Mouse (Mus musculus) heart, postnatal 10 days (tissue): Measurements from ENCODE around the gene Ttll11. TPM values are rescaled to one million over a fixed set of nuclear protein-coding genes. Genes with fewer than 3 reads are reported as not detected.

Experiments used
- DNase-seq, 2 experiments: peaks; one replicate each; pipeline ENCODE4 v3.0.0; 2021
- intact Hi-C: fragments of 180-260 bp; cut with DNase I; formaldehyde crosslinking; loops from one replicate; pipeline ENCODE4 v1.15.1; 2025
- total RNA-seq, 2 experiments: library from RNA; stranded (reverse); gene quantifications; 2 replicates each; pipeline ENCODE4 v1.2.3; 2021

Ttll11 gene
- total RNA-seq, 2 experiments from 2014 or later, result 1.8 to 2.5 TPM

DNA sequence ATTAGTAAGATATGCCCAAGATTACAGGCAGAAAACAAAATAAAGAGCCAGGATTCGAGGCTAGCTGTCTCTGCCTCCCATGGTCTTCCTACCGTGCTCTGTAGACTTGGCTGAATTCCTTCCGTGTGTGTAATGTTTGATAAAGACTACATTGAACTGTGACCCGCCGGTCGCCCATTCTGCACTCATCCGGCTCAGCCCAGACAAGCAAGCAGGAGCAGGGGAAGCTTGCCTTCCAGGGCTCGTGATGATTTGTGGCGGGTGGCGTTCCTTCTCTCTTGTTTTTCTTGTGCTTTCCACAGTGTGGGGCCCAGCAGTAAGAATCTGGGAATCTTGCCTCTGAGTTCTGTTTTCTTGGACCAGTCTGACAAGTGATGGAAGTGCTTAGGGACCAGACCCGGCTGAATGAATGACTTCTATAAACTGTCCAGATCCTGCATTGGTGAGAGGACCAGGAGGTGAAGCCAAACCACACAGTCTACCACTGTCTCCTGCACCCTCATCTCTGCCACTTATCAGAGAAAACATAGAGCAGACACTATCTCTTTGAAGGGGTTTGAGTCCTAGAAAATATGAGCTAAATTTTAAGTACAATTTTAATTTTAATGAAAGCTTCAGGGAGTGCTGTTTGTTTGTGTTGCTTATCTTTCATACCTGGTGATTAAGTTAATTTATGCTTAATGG is 146.8 kb downstream of the Ttll11 start:
- intact Hi-C loops, result no loop called here
- peak; percentile 37 to 41 for DNase-seq

DNA sequence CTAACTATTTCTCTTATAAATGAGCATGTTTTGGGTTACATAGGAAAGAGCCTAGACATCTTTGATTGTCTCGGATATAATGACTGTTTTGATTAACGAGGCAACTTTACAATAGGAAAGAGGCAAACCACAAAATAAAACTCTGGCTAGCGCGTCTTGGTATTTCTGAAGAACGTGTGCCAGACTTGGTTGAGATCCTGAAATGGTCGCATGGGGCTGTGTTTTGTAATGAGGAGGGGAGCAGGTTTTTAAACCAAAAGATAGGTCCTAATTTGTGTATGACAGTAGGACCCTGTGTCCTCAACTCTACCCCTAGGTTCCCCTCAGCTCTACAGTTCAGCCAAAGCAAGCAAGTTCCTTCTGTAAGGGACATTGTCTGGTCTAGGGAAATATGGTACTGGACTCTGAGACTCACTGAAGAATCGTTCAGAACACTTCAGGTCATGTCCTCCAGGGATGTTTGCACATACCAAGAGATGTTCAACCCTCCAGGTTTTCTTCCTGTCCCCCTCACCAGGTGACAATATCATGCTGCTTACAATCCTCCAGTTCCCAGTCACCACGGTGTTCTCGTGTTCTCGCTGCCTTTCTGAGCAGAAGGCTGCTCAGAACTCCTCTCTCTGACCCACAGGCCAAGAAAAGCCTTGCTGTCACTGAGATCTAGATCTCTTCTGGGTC is 147.7 kb downstream of the Ttll11 start:
- intact Hi-C loops, result no loop called here
- DNase-seq, result no peak

DNA sequence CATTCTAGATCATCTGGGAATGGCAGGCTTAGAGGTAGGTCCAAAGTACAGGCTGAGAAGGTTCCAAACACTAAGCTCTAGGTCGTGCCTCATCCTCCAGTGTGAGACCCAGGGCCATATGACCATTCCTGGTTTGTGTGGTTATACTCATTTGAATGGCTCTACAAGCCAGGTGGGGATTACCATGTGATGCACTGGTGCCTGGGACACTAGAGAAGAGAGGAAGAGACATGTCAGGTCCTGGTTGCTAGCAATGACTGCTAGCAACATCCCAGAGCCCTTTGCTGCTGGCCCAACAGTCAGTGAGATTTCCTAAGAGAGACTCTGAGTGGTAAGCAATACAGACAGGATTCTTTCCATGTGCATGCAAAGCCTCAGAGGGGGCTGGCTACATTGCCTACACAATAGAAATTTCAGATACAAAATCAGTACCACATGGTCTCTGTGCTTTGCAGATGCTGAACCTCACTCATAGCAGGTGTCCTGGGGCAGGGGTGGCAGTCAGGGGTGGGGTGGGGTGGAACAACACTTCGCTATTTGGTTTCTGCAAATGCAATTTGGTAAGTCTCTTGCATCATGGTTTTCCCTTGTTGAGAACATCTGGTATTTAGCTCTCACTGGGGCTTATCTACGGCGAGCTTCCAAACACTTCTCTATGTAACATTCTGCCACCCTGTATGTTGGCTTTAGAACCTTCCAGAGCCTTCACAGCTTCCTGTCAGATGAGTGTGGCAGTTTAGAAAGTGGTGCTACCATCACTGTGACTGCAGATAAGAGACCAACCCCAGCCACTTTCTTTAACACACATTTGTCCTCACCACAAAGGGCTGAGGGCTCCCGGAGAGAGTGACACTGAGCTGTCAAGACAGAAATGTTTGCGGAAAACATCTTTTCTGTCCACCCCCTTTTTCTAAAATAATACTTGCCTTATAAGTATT is 148.5 kb downstream of the Ttll11 start:
- intact Hi-C loops, result no loop called here

DNA sequence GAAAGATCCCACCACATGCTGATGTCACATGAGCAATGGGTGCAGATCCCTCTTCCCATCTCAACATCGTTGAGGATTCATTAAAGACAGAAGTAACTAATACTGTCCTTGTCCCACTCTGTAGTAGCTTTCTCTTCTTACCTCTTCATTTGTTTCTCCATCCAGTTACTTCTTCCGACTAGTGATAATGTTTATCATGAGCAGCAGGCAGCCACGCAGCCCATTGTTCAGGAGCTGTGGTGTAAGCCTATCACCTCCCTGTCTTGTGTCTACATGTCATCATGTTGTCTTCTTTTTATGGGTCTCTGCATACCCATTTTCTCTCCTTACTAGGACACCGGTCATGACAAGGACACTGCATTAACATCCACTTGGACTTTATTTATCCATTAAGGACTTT is 150.6 kb downstream of the Ttll11 start:
- DNase-seq, result no peak
- intact Hi-C loops, result no loop called here

More for the DNA sequence above, 148.5 kb downstream of the Ttll11 start:
- DNase-seq, result no peak

DNA sequence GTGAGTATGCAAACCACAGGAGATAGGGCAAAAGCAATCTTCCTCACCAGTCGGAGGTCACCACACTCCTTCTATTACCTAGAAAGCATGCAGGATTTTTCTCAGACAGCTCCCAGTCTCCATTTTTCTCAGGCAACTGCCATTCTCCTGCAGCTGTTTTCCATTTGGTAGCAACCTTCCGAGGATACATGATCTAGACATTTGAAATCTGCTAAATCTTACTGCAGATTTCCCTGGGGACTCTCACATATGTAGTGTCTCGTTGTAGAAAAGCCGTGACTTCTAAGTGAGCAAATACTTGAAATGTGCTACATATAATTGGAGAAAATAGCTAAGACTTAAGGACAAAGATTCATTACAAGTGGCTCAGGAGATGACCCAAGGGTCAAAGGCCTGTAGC is 151.8 kb downstream of the Ttll11 start:
- no peak for DNase-seq
- intact Hi-C loops, result no loop called here

DNA sequence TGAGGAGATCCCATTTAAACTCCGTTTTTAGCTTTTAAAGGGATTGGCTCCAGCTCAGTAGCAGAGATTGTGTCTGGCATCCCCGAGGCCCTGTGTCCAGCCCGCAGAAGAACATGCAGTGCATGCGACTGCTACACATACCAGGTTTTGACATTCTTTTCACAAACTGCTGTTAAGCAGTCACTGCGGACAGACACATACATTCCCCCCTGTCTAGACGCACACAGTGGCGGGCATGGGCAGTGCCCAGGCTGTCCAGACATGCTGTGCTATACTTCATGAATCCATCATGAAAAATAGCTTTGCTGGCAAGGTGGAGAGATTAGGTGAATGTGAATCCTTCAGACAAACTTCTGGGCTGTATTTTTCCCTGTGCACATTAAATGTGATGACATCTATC is 154.6 kb downstream of the Ttll11 start:
- no peak for DNase-seq
- intact Hi-C loops, result no loop called here

DNA sequence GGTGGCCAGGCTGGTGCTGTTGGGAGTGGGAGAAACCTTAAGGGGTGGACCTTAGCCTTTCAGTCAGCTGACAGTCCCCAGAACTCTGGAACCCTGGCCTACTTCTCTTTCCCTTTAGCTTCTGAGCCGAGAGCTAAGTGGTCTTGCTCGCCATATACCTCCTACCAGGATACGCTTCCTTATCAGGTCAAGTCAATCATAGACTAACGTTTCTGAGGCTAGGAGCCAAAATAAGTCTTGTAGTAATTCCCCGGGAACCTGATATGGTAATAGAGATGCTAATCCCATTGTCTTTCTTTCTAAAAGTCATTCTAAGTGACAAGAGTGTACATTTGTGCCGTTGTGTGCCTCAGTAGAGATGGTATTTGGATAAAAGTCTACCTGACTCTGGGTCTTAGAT is 156.1 kb downstream of the Ttll11 start:
- DNase-seq, result no peak
- intact Hi-C loops, result no loop called here

DNA sequence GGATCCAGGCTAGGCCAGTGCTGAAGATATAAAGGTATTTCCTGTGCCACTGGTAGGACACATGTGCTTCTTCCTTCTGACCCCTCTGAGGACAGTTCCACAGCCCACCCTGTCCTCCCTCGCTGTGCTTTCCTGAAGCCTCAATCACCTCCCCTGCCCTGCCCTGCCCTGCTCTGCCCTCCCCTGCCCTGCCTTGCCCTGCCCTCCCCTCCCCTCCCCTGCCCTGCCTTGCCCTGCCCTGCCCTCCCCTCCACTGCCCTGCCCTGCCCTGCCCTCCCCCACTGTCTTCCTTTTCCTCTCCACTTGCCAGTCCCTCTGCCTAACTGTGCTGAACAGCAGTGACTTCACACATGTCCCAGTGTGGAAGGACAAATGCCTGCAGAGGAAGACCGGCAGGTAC is 160.8 kb downstream of the Ttll11 start:
- intact Hi-C loops, result no loop called here
- no peak for DNase-seq

DNA sequence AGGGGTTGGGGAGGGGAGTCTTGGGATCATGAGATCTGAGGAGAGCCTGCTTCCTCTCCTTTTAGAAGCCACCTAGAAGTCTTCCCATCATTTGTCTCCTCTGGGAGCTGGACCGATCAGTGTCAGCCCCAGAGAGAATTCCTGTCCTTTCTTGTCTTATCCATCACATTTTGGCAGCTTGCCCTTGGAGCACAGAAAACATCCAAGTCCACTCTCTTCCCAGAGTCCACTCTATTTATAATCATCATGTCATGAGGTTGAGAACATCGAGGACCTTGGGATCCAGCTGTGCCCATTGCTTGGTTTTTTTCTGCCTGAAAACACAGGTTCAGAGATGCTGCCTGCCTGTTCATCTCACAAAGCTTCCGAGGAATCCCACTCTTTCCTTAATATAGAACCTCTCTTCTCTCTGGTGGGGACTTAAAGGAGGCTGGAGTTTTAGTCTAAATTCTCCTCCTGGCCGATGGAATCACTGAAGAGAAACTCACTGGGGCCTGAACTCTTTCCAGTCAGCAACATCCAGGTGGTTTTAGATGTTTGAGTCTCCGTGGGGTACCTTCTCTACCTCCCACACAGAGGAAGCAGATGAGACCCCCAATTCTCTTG is 163.6 kb downstream of the Ttll11 start:
- intact Hi-C loops, result no loop called here
- DNase-seq, result peak; percentile 56 to 68

DNA sequence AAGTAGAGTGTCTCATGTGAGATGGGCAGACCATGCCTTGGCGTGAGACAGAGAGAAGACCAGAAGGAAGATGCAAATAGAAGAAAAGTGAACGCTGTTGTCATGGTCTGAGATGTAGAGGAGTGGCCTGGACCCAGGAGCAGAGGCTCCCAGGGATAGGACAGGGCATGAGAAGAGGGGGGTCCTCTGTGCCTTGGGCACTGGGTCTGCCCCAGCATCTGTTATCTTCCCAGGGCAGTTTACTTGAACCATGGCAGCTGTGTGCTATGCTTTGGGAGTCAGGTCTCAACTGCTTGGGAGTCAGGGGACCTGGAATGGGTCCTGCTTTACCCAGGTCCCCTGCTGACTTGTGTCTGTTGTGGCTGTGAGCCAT is 167.2 kb downstream of the Ttll11 start:
- intact Hi-C loops, result no loop called here
- DNase-seq, result no peak

DNA sequence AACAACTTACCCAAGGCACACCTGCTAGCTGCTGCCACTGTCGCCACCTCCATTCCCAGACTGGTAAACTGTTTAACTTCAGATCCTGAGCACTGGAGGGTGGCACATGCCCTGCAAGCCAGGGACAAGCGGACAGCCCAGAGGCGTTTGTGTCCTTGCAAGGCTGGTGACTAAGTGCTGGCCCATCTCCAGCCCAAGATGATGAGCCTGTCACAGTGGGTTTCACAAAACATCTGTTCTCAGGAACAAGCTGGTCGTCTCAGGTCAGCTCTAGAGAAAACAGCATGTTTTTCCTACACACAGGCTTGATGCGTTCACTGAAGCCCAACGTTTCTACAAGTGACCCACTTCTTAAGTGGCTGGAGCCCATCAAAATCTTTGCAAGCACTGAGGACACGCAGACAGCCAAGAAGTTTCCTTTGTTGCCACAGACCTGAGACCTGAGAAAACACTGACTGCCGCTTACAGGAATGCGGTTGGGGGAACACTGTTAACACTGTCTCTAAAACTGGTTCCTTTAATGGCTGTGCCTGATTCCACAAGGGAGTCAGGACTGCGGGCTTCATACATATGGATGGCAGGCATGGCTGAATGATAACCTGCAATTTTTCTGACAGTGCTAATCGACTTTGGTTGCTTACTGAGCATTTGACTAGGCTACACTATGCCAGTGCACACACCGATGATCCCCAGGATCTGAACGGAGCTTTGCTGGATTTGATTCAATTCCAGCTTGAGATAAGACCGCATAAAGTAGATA is 167.7 kb downstream of the Ttll11 start:
- intact Hi-C loops, result no loop called here
- DNase-seq, result no peak

DNA sequence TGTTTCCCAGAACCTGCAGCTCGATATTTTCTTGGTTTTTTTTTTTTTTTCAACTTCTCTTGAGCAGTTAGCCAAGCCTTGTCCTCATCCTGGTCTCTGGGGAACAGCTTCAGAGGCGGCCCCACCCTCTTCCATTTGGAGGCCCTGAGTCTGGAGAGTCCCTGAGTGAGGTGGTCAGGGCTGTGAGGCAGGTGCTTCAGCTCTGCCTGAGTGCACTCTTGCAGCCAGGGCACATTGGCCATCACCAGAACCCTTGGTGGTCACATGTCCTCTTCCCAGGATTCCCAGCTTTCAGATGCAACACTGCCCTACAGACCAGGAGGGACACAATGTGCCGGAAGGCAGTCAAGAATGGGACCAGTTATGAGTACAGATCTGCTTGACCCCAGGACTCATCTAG is 169.7 kb downstream of the Ttll11 start:
- intact Hi-C loops, result no loop called here
- no peak for DNase-seq

DNA sequence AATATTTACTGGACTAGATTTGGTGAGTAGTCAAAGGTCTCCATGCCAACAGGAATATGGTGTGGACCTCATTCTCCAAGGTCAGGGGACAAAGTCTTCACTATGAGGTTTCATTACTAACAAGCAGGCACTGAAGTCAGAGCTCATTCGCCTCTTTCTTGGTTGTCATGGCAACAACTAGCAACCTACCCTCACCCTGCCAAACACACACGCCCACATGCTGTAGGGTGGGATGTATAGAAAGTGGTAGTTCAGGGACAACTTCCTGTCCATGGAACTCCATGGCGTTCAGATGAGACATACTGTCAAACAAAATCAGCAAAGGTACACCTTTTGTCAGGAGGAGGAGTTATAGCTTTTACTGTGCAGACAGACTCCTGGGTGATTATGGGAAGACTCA is 170.6 kb downstream of the Ttll11 start:
- DNase-seq, result no peak
- intact Hi-C loops, result no loop called here

DNA sequence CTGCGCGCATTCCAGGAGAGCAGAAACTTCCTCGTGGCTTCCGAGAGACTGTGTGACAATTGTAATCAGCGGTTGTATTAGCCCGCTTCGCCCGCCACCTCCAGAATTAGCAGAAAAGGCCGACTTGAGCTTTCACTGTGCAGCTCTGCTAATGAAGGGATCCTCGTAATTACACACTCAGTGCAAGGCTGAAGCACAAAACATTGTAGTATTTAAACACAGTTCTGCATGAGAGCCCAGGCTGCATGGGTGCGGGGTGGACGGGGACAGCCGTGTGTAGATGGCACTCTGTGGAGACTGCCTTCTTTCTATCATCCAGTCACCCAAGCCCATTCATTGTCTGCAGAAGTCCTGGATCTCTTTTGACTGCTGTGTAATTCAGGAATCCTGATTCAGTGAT is 173.8 kb downstream of the Ttll11 start:
- DNase-seq, result no peak
- intact Hi-C loops, result no loop called here

DNA sequence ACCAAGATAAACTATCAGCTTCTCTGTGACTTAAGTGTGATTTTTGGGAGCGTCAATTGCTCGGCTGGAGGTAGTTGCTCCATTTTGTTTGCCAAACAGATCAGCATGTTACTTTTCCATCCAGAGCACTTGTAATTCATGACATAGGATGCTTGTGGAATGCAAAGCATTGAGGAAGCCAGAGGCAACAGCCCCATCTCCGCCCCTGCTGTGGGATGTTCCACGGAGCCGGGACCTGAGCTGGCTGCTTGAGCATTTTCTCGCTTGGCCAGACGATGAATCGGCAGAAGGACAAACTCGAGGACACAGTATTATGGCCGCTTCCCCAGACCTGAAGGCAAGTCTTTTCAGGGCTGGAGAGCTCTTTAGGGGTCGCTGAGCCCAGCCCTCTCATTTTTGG is 176.6 kb downstream of the Ttll11 start:
- DNase-seq, result no peak
- intact Hi-C loops, result no loop called here

DNA sequence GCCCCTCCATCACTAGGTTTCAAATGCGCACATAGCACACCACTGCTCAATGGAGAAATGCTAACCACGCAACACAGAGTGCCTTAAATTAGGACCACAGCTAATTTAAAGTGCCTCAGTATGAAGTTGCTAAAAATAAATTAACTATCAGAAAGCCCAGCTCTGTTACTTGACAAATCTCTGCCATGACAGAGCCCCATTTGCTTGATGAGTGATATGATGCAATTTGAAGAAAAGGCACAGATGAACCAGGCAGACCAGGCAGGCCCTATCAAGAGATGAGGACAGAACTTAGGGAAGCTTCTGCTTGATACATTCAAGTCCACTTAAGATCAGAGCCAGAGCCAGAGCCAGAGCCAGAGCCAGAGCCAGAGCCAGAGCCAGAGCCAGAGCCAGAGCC is 178.0 kb downstream of the Ttll11 start:
- DNase-seq, result no peak
- intact Hi-C loops, result no loop called here

DNA sequence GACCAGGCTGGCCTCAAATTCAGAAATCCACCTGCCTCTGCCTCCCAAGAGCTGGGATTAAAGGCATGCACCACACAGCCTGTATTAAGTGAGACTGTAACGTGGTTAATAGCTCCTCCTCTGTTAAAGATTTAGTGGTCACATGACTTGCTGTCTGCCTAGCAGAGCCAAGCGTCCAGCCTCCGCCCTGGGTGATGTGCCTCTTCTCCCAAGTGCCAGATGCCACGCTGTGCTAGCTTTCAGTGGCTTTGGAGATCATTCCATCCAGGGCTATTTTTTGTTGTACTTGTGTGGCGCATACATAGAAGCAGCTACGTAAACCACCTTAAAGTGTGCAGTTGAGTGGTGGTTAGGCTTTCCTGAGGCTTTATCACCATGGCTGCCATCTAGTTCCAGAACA is 180.6 kb downstream of the Ttll11 start:
- intact Hi-C loops, result no loop called here

DNA sequence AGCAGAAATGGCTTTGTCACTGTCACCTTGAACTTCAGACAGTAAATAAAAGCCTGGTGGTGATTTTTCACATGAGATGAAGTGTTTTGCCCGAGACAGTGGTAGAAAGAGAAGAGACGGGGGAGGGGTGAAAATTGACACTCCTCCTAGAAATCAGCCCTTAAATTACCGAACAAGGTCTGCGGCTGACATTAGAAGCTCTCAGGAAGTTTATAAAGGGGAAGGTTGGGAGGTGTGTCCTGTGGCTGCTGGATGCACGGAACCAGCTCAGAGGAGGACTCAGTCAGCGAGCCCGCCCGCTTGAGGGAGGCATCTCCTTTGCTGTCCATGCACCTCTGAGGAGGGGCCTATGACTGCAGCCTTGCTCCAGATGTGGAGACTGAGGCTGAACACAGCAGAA is 181.7 kb downstream of the Ttll11 start:
- intact Hi-C loops, result no loop called here
- DNase-seq, result no peak

More for the DNA sequence above, 180.6 kb downstream of the Ttll11 start:
- no peak for DNase-seq

DNA sequence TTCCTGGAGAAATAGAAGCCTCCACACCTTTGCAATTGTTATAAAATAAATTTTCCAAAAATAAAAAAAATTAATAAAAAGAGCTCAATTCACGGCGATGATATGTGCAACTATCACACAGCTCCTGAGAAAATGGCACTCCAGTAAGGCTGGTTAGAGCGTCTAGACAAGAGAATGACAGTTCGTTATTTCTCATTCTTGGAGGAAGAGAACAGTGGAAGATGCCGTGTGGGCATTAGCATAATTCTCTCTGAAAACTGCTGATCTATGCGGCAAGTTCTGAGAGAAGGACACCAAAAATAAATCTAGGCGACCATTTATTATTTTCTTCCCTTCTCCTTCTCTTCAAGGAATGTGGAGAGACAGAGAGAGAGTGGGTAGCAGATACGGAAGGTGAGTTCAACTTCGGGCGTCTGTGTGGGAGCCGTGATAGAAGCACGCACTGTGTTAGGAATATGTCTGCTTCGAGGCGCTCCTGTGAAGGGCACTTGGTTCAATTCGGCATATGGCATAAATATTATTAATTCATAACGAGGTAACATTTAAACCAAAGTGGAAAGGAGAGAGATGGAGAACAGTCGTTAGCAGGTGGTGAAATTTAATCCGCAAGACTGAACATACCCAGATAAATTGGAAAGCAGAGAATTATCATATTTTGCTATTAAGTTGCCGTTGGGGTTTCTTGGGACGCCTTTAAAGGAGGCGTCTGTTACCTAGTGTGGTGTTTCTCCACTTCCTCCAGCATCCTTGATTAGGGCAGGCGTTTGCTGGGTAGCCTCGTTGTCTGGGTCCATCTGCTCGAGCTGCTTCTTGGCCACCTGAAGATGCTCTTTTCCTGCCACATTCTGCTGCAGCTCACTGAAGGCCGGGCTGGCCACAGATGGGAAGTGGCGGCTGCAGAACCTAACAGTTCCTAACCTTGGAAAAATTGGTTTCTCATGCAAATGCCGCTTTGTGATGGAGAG is 190.1 kb downstream of the Ttll11 start:
- intact Hi-C loops, result no loop called here
- no peak for DNase-seq
